Mouse (Mus musculus) E14TG2a.4 (cell line): Measurements from ENCODE around the gene Polr2h.

Experiments
- H3K27me3 ChIP-seq: 2 replicates; pipeline ENCODE4 v1.6.1; 2014; ENCODE audit warnings: low read length, control low read depth; ENCODE audit not compliant: insufficient read depth
- H3K36me3 ChIP-seq: 2 replicates; pipeline ENCODE4 v1.6.1; 2014; ENCODE audit warnings: low read length, control low read depth; ENCODE audit not compliant: insufficient read depth
- H3K4me1 ChIP-seq: replicated peaks from 2 replicates; pipeline ENCODE4 v1.6.1; 2014; ENCODE audit warnings: low read depth, low read length, control low read depth
- H3K4me3 ChIP-seq: replicated peaks from 2 replicates; pipeline ENCODE4 v1.5.1; 2014; ENCODE audit warnings: mild to moderate bottlenecking, low read length
- H3K9me3 ChIP-seq: 2 replicates; pipeline ENCODE4 v1.6.1; 2014; ENCODE audit warnings: low read length, control low read depth
- CTCF ChIP-seq: conservative IDR thresholded peaks from 2 replicates; pipeline ENCODE4 v1.5.1; 2014; ENCODE audit warnings: low read length
- POU5F1 ChIP-seq: IDR thresholded peaks from 2 replicates; pipeline ENCODE4 v1.6.1; 2014; ENCODE audit warnings: low read length, borderline replicate concordance

The Polr2h gene

DNA sequence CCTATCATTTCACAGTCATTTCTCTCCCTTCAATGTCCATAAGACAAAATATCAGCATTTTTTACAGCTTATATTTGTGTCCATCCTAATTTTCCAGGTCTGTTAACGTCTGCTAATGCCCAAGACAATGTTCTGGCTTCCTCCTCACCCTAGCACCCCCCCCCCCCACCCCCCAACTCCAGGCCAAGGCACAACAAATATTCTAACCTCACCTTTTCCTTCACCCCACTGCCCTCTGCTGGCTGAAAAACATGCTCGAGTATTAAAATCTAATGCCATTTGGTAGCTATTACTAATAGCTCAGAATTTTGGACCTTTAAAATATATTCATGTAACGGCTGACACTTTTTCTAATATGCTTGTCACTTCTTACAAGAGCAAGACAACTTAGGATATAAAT is 44.2 kb downstream of the Polr2h start:
- Histone ChIP-seq H3K27me3 (no peaks in the 10 kb centered on the region), H3K4me1 (peaks cover 8% of the 10 kb centered on the region), H3K36me3 (no peaks in the 10 kb centered on the region), H3K9me3 (no peaks in the 10 kb centered on the region), H3K4me3 (no peak overlapping the region)
- TF ChIP-seq CTCF (peak; percentile 40), POU5F1 (no peak)

DNA sequence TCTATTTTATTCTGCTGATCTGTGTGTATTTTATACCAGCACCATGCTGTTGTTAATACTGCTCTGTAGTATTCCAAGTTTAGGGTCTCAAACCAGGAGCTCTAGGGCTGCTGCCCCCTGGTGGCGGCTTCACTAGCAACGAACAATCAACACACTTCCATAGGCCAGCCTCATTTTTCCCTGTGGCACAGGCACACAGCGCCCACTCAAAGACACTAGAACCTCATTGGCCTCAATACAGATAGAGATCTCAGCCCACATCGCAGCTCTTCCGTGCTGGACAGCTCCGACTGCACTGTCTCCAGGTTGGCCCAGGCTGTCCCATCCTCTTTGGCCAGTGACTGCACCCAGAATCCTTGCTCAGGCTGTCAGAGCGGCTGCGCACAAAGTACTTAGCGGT is 47.8 kb downstream of the Polr2h start:
- Histone ChIP-seq H3K4me3 (peak overlapping the region; percentile 46), H3K9me3 (no peaks in the 10 kb centered on the region), H3K36me3 (no peaks in the 10 kb centered on the region), H3K4me1 (peaks cover 5% of the 10 kb centered on the region), H3K27me3 (no peaks in the 10 kb centered on the region)
- TF ChIP-seq CTCF (peak; percentile 64), POU5F1 (no peak)
